Mouse (Mus musculus): ENCODE results near the gene Fam129b. TPM values are rescaled to one million over a fixed set of nuclear protein-coding genes. Genes with fewer than 3 reads are reported as not detected.
A peak's percentile ranks its signal among the peaks of the same experiment; 100 is the strongest.
"Not testable (repeated sequence)": the region's sequence is repeated elsewhere in the genome, so short reads cannot be mapped to it uniquely, and the experiment has no call there.

Fam129b gene
- total RNA-seq, 1 experiment, result 90.0 TPM

GRCm38 (mm10) chr2:32852156-32852555 lies 23.8 kb upstream of the Fam129b start:
- H3K9me3 ChIP-seq (ENCODE audit: control insufficient read depth, insufficient read depth, low read depth, low read length), result no peaks in the 10 kb centered on the region
- no peaks in the 10 kb centered on the region for H3K36me3 ChIP-seq (ENCODE audit: control insufficient read depth, insufficient read depth, low read length, poor library complexity, severe bottlenecking)
- H3K9ac ChIP-seq (ENCODE audit: insufficient read depth, low read depth, low read length, poor library complexity, severe bottlenecking), result peak overlapping the region; percentile 12; the same call in 1 of the 2 replicates
- in situ Hi-C loops (cut with MboI; ENCODE audit: low sequenced_read_pairs in 2 of 2, unreplicated experiment in 2 of 2), result no loop called here
- H3K4me3 ChIP-seq (ENCODE audit: insufficient read depth in 1 of 2, low read depth in 1 of 2, low read length in 2 of 2, poor library complexity in 1 of 2, severe bottlenecking in 1 of 2), result peak overlapping the region; percentile 35 to 43; a peak in 3 of 4 replicates
- H3K4me1 ChIP-seq (ENCODE audit: control insufficient read depth in 2 of 2, insufficient read depth in 2 of 2, low read length in 2 of 2, poor library complexity in 1 of 2), result no peaks in the 10 kb centered on the region
- no peak overlapping the region for H3K27ac ChIP-seq (ENCODE audit: insufficient read depth, low read depth, low read length, poor library complexity, severe bottlenecking)
- no peak for DNase-seq (ENCODE audit: low read depth, low spot score)
- TF ChIP-seq ZNF384 (IDR thresholded peaks at IDR 0.05; ENCODE audit: low read depth, low read length) (no peak), HCFC1 (IDR thresholded peaks at IDR 0.05; ENCODE audit: borderline replicate concordance, insufficient read depth, low read length) (0 out of 2 replicates have a peak, but pooled peaks have one; percentile 51)

GRCm38 (mm10) chr2:32853716-32854115 lies 22.2 kb upstream of the Fam129b start:
- H3K36me3 ChIP-seq (ENCODE audit: control insufficient read depth, insufficient read depth, low read length, poor library complexity, severe bottlenecking); H3K9me3 ChIP-seq (ENCODE audit: control insufficient read depth, insufficient read depth, low read depth, low read length); H3K9ac ChIP-seq (ENCODE audit: insufficient read depth, low read depth, low read length, poor library complexity, severe bottlenecking); H3K4me3 ChIP-seq (ENCODE audit: insufficient read depth in 1 of 2, low read depth in 1 of 2, low read length in 2 of 2, poor library complexity in 1 of 2, severe bottlenecking in 1 of 2); H3K27ac ChIP-seq (ENCODE audit: insufficient read depth, low read depth, low read length, poor library complexity, severe bottlenecking); in situ Hi-C loops (cut with MboI; ENCODE audit: low sequenced_read_pairs in 2 of 2, unreplicated experiment in 2 of 2); H3K4me1 ChIP-seq (ENCODE audit: control insufficient read depth in 2 of 2, insufficient read depth in 2 of 2, low read length in 2 of 2, poor library complexity in 1 of 2); DNase-seq (ENCODE audit: low read depth, low spot score): not testable (repeated sequence)

- no peaks in the 10 kb centered on the region for H3K36me3 ChIP-seq (ENCODE audit: control insufficient read depth, insufficient read depth, low read length, poor library complexity, severe bottlenecking)
- H3K4me1 ChIP-seq (ENCODE audit: control insufficient read depth in 2 of 2, insufficient read depth in 2 of 2, low read length in 2 of 2, poor library complexity in 1 of 2), result peaks cover 0 to 1% of the 10 kb centered on the region in 2 experiments; a peak in 2 of 4 replicates
- DNase-seq (ENCODE audit: low read depth, low spot score), result peak; percentile 92
- H3K27ac ChIP-seq (ENCODE audit: insufficient read depth, low read depth, low read length, poor library complexity, severe bottlenecking), result no peak overlapping the region
- no peaks in the 10 kb centered on the region for H3K9me3 ChIP-seq (ENCODE audit: control insufficient read depth, insufficient read depth, low read depth, low read length)
- no peak overlapping the region for H3K9ac ChIP-seq (ENCODE audit: insufficient read depth, low read depth, low read length, poor library complexity, severe bottlenecking)
- TF ChIP-seq ZC3H11A (IDR thresholded peaks at IDR 0.05; ENCODE audit: borderline replicate concordance, low read depth, low read length) (no peak), ZNF384 (IDR thresholded peaks at IDR 0.05; ENCODE audit: low read depth, low read length) (no peak), MAFK (IDR thresholded peaks at IDR 0.05; ENCODE audit: insufficient read depth, low read depth, low read length) (no peak), CHD2 (IDR thresholded peaks at IDR 0.05; ENCODE audit: low read depth, low read length) (no peak), HCFC1 (IDR thresholded peaks at IDR 0.05; ENCODE audit: borderline replicate concordance, insufficient read depth, low read length) (no peak)
- H3K4me3 ChIP-seq (ENCODE audit: insufficient read depth in 1 of 2, low read depth in 1 of 2, low read length in 2 of 2, poor library complexity in 1 of 2, severe bottlenecking in 1 of 2), result no peak overlapping the region
- in situ Hi-C loops (cut with MboI; ENCODE audit: low sequenced_read_pairs in 2 of 2, unreplicated experiment in 2 of 2), result no loop called here
Measured at GRCm38 (mm10) chr2:32854206-32854605, 21.7 kb upstream of the Fam129b start.

- Histone ChIP-seq H3K4me3 (ENCODE audit: insufficient read depth in 1 of 2, low read depth in 1 of 2, low read length in 2 of 2, poor library complexity in 1 of 2, severe bottlenecking in 1 of 2) (no peak overlapping the region), H3K9me3 (ENCODE audit: control insufficient read depth, insufficient read depth, low read depth, low read length) (no peaks in the 10 kb centered on the region), H3K27ac (ENCODE audit: insufficient read depth, low read depth, low read length, poor library complexity, severe bottlenecking) (no peak overlapping the region), H3K36me3 (ENCODE audit: control insufficient read depth, insufficient read depth, low read length, poor library complexity, severe bottlenecking) (no peaks in the 10 kb centered on the region), H3K9ac (ENCODE audit: insufficient read depth, low read depth, low read length, poor library complexity, severe bottlenecking) (no peak overlapping the region), H3K4me1 (ENCODE audit: control insufficient read depth in 2 of 2, insufficient read depth in 2 of 2, low read length in 2 of 2, poor library complexity in 1 of 2) (peaks cover 0 to 4% of the 10 kb centered on the region in 2 experiments; a peak in 2 of 4 replicates)
- in situ Hi-C loops (cut with MboI; ENCODE audit: low sequenced_read_pairs in 2 of 2, unreplicated experiment in 2 of 2), result no loop called here
- no peak for TF ChIP-seq ZNF384 (IDR thresholded peaks at IDR 0.05; ENCODE audit: low read depth, low read length)
- no peak for TF ChIP-seq MAFK (IDR thresholded peaks at IDR 0.05; ENCODE audit: insufficient read depth, low read depth, low read length)
- no peak for TF ChIP-seq ZC3H11A (IDR thresholded peaks at IDR 0.05; ENCODE audit: borderline replicate concordance, low read depth, low read length)
- no peak for TF ChIP-seq HCFC1 (IDR thresholded peaks at IDR 0.05; ENCODE audit: borderline replicate concordance, insufficient read depth, low read length)
- TF ChIP-seq CHD2 (IDR thresholded peaks at IDR 0.05; ENCODE audit: low read depth, low read length), result no peak
- DNase-seq (ENCODE audit: low read depth, low spot score), result no peak
Measured at GRCm38 (mm10) chr2:32855046-32855785, 20.7 kb upstream of the Fam129b start.
